Mouse (Mus musculus): ENCODE measurements around the gene Ly6g6c. TPM values are rescaled to one million over a fixed set of nuclear protein-coding genes. Genes with fewer than 3 reads are reported as not detected.
"Not testable (repeated sequence)": the region's sequence is repeated elsewhere in the genome, so short reads cannot be mapped to it uniquely, and the experiment has no call there.

Ly6g6c gene
- total RNA-seq, 2 experiments from 2014 or later: not detected

- no peak for DNase-seq (ENCODE audit: low spot score in 2 of 2)
Measured at GRCm38 (mm10) chr17:35031272-35031671, 33.9 kb upstream of the Ly6g6c start.

DNA sequence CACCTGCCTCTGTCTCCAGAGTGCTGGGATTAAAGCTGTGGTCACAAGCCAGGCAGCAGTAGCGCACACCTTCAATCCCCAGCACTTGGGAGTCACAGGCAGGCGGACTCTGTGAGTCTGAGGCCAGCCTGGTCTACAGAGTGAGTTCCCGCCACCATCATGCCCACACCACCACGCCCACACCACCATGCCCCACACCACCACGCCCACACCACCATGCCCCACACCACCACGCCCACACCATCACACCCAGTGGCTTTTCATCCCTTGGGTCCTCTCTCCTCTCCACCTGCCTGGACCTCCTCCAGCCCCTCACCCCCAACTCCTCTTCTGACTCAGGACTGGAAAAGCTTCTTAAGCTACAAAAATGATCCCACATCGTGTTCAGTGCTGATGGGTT is 33.3 kb upstream of the Ly6g6c start:
- DNase-seq (ENCODE audit: low spot score in 2 of 2): no peak

DNA sequence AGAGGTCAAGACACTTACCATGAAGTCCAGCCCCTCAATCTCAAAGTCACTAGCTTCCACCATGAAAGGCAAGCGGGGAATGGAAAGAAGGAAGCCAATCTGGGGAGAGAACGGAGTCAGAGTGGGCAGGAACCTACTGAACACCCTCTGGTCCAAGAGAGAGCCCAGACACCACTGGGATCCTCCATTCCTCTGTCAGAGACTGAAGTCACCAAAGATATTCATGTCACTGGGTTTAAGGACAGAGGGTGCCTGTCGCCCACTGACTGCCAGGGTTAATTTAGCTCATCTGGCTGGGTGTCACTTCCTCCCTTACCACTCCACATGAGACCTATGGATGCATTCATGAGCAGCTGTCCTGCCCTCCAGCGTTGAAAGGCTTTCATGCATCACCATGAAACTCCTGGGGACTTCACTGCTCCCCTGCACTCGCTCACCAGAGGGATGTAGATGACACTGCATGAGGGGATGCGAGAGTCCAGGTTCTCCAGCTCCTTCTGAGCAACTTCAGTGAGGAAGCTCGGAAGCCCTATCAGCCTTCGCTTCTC is 32.8 kb upstream of the Ly6g6c start:
- no peak for DNase-seq (ENCODE audit: low spot score in 2 of 2)

- DNase-seq (ENCODE audit: low spot score in 2 of 2): not testable (repeated sequence)
Measured at GRCm38 (mm10) chr17:35033703-35034102, 31.5 kb upstream of the Ly6g6c start.

GRCm38 (mm10) chr17:35034896-35035295 is 30.3 kb upstream of the Ly6g6c start:
- DNase-seq (ENCODE audit: low spot score in 2 of 2): no peak

GRCm38 (mm10) chr17:35039121-35039873 is 25.9 kb upstream of the Ly6g6c start:
- DNase-seq (ENCODE audit: low spot score in 2 of 2): peak; percentile 67 to 75

GRCm38 (mm10) chr17:35043794-35044193 is 21.4 kb upstream of the Ly6g6c start:
- DNase-seq (ENCODE audit: low spot score in 2 of 2): no peak

GRCm38 (mm10) chr17:35044904-35045806 is 20.0 kb upstream of the Ly6g6c start:
- no peak for DNase-seq (ENCODE audit: low spot score in 2 of 2)

GRCm38 (mm10) chr17:35045807-35046680 is 19.1 kb upstream of the Ly6g6c start:
- no peak for DNase-seq (ENCODE audit: low spot score in 2 of 2)

DNA sequence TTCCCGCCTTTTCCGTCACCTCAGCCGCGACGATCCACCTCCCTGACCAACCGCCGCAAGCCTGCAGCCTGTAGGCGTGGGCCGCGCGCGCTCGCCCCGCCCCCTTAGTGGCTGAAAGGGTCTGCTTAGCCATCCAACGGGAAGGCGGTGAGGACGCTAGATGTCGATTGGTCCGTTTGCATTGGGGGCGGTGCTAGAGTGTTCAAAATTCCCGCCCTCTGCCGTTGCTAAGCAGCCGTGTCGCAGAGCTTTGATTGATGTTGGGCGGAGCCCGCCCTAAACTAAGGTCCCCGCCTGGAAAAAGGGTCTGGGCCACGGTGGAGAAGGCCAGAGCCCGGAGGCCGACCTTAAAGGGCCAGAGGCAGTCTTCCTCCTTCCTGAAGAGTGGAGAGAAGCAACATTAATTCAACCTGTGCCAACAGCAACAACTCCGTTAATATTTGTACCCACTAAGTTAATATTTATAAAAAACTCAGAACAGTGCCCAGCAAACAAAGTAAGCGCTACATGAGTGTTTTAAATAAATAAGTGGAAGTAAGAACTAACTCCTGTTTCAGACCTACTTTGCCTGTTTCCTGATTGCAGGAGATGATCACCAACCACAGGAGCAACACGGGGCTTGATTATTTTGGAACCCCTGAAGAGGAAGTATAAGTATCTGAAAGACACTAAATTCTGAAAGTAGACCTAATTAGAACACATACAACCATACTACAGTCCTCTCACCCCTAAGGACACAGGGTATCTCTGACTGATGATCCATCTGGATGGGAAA is 18.3 kb upstream of the Ly6g6c start, which contains the start of gene Msh5:
Gene Msh5 (minus strand): TSS at position 65 of the 775 bp plus-strand sequence.
- peak; percentile 83 to 93 for DNase-seq (ENCODE audit: low spot score in 2 of 2)

- DNase-seq (ENCODE audit: low spot score in 2 of 2): no peak
Measured at GRCm38 (mm10) chr17:35047688-35048087, 17.5 kb upstream of the Ly6g6c start.

DNA sequence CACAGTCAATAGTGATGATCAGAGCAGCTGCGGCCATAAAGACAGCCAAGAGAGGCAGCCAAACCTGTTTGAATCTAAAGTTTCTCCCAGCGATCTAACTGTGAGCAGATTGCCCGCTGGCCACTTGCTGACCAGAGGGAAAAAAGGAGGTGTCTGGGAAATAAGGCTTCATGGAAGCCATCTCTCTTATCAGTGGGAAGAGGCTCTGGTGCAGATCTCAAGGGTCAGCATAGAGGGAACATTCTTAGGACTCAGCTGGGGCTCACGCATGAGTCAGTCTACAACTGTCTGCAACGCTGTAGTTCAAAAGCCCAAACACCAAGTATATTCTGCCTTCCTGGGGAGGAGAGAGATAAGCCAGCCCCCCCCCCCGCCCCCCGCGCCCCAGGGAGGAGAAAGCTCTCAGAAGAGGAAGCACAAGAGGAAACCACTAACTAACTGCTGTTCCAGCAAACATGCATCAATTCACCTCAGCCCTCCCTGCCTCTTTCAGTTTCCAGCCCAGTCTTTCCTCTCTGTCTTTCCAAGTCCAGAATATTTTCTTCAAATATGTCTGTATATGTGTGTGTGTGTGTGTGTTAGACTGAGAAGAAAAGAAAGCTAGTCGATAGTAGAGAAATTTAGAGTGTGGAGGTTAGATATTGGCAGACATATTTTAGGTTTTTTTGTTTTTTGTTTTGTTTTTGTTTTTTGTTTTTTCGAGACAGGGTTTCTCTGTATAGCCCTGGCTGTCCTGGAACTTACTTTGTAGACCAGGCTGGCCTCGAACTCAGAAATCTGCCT is 16.8 kb upstream of the Ly6g6c start:
- DNase-seq (ENCODE audit: low spot score in 2 of 2): no peak

GRCm38 (mm10) chr17:35048932-35049440 is 16.2 kb upstream of the Ly6g6c start:
- DNase-seq (ENCODE audit: low spot score in 2 of 2): no peak

GRCm38 (mm10) chr17:35049561-35050016 is 15.6 kb upstream of the Ly6g6c start, which contains the start of gene Clic1:
TSS of gene Clic1 (plus strand) at chr17:35049966.
- DNase-seq (ENCODE audit: low spot score in 2 of 2): no peak

DNA sequence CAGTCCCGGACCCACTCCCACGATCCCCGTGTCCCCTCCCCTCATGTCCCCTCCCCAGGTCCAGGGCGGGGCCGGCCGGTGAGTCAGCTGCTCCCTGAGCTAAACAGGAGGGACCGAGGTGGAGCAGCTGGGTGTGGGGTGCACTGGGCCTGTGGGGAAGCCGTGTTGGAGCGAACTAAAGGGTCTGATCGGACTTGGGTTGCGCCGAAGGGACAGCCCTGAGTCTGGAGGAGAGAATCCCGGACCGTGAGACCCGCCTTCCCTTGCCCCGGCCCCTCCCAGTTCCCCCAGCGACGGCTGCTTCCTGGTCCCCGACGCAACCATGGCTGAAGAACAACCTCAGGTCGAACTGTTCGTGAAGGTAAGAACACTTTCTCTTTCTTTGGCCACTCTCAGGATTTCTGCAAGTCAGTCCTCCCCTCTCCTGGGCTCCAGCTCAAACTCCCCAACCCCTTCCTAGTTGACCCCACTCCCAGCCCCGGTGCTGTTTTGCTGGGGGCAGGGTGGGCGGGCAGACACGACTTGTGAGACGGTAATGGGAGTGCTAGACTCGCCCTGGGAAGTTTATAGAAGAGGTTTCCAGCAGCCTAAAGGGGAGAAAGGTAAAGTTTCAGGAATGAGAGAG is 14.9 kb upstream of the Ly6g6c start:
- no peak for DNase-seq (ENCODE audit: low spot score in 2 of 2)

GRCm38 (mm10) chr17:35051156-35052086 is 13.8 kb upstream of the Ly6g6c start:
- DNase-seq (ENCODE audit: low spot score in 2 of 2): no peak

DNA sequence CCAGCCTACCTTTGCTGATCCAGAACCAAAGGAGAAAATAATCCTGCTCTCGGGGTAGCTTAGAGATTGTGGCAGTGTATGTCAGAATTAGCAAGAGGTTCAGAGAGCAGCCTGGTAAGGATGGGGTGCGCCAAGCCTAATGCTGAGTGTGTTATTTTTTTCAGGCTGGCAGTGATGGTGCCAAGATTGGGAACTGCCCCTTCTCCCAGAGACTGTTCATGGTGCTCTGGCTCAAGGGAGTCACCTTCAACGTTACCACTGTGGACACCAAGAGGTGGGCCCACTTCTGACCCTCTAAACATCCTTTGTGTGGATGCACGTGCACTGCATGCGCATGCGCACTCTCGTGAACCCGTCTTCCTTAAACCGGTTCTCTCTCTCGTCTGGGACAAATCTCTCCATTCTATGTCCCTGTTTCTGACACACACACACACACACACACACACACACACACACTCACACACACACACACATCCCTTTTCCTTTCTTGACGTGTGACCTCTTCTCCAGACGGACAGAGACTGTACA is 12.9 kb upstream of the Ly6g6c start:
- DNase-seq (ENCODE audit: low spot score in 2 of 2): no peak

All from layer of hippocampus, adult 18-20 months (tissue).